Mouse (Mus musculus): ENCODE results near the gene Rinl.

DNA sequence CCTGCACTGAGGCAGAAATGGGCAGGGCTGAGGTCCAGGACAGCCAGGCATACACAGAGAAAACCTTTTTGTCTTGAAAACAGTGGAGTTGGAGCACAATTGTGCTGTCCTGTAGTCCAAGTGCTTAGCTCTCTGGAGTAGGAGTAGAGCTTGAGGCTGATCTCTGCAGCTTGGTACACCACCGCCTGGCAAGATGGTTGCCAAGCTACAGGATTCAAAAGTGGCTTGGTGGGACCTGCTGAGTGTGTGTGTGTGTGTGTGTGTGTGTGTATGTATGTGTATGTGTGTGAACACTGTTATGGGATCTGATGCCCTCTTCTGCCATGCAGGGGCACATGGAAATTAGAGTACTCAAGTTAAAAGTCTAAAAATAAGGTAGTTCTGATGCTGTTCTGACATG, 33.8 kb downstream of the Rinl start:
- TF ChIP-seq ZC3H11A (IDR thresholded peaks at IDR 0.05; ENCODE audit: borderline replicate concordance, low read depth, low read length): no peak
- no peak for TF ChIP-seq MAFK (IDR thresholded peaks at IDR 0.05; ENCODE audit: insufficient read depth, low read depth, low read length)
- TF ChIP-seq HCFC1 (IDR thresholded peaks at IDR 0.05; ENCODE audit: borderline replicate concordance, insufficient read depth, low read length): no peak
- no peak for TF ChIP-seq ZNF384 (IDR thresholded peaks at IDR 0.05; ENCODE audit: low read depth, low read length)
- TF ChIP-seq CHD2 (IDR thresholded peaks at IDR 0.05; ENCODE audit: low read depth, low read length): peak; percentile 51
